Mouse (Mus musculus) cortical plate, adult 2 months (tissue): ENCODE measurements around the gene Lcat.

ENCODE experiments used
- CTCF ChIP-seq: fragments of 200-500 bp; IDR thresholded peaks from 2 replicates; pipeline ENCODE4 v1.5.1; 2011; ENCODE audit warnings: mild to moderate bottlenecking, control low read depth, low read length; ENCODE audit not compliant: insufficient read depth; ENCODE audit errors: extremely low read depth
- POLR2A ChIP-seq: fragments of 200-500 bp; IDR thresholded peaks from 2 replicates; pipeline ENCODE4 v1.6.1; 2011; ENCODE audit warnings: mild to moderate bottlenecking, low read length, control low read depth; ENCODE audit not compliant: insufficient read depth; ENCODE audit errors: extremely low read depth

GRCm38 (mm10) chr8:105965905-105966341 lies 22.7 kb upstream of the Lcat start, which contains the start of gene Slc12a4:
- TF ChIP-seq POLR2A = no peak
- TF ChIP-seq CTCF = no peak
